Mouse (Mus musculus): Measurements from ENCODE around the gene Tceal9.
"Not testable (repeated sequence)": the region's sequence is repeated elsewhere in the genome, so short reads cannot be mapped to it uniquely, and the experiment has no call there.

Tceal9 gene

DNA sequence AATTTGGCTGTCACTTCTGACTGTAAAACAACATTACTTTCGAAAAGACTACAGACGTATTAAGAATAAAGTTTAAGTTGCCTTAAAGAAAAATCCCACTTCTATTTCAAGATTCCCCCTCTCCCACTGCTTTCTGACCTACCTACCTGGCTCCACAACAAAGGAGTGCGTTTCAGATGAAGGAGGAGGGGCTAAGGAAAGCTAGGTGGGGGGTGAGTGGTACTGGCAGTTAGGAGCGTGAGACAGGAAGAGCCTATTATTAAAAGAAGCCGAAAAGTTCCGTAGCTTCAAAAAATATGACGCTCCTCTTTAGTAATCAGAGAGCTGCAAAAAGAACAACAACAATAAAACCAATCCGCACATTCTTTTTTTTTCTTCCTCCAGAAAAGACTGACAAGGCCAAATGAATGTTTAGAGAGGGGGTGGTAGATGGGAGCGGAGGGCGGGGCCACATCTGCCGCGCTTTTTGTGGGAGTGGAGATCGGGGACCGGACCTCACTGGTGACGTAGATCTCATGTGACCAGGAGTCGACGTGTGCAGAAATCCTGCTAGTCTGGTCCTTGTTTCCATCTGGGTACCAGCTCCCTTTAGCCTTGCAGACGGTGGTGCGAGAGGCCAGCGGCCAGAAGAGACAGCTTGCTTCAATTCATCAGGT, at the start of gene Tceal9:
Gene Tceal9 (plus strand): TSS at position 506 of the 656 bp plus-strand sequence.
- in situ Hi-C loops (cut with MboI; ENCODE audit: unreplicated experiment in 2 of 2) = loop anchor here in 1 of 2 experiments (5.0 kb wide), 1 partner anchor 58 kb away; no protein-coding TSS in a partner anchor

DNA sequence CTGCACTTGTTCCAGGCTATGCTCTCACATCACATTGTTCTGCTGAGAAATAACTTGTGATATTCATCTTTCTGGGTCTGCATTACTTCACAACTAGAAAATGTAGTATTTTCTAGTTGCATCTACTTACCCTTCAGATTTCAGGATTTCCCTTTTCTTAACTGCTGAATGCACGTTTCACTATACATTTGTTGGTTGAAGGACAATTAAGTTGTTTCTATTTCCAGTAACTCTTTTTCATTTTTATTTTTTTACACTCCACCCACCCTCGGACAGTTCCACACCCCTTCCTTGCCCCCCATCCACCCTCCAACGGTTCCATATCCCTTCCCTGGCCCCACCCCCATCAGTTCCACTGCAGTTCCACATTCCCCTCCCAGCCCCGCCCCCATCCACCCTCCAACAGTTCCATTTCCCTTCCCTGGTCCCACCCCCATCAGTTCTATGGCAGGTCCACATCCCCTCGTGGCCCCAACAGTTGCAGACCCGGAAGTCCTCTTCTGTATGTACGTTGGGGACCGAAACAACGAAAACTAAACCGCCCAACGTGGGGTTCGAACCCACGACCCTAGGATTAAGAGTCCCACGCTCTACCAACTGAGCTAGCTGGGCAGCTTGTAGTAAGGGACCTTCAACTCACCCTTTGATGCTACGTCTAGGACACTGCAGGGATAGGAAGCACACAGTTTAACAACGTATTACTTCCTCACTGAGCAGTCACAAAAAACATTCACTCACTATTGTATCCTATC, 49.5 kb upstream of the Tceal9 start:
- in situ Hi-C loops (cut with MboI; ENCODE audit: unreplicated experiment in 2 of 2) = no loop called here

DNA sequence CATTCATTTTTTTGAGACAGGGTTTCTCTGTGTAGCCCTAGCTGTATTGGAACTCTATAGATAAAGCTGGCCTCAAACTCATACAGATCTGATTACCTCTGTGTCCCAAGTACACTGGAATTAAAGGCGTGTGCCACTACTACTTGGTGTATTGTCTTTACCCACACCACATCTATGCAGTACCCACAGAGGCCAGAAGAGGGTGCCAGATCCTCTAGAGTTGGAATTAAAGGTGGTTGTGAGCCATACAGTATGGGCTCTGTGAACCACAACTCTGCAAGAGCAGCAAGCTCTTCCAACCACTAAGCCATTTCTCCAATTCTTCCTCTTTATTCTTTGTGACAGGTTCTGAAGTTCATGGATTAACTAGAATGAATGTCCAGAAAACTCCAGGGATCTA, 48.0 kb upstream of the Tceal9 start:
- in situ Hi-C loops (cut with MboI; ENCODE audit: unreplicated experiment in 2 of 2) = no loop called here

GRCm38 (mm10) chrX:136203257-136203656, 41.6 kb upstream of the Tceal9 start:
- in situ Hi-C loops (cut with MboI; ENCODE audit: unreplicated experiment in 2 of 2) = no loop called here

GRCm38 (mm10) chrX:136203664-136204066, 41.2 kb upstream of the Tceal9 start, which contains the start of gene Tceal5:
TSS of gene Tceal5 (minus strand) at chrX:136203876.
- in situ Hi-C loops (cut with MboI; ENCODE audit: unreplicated experiment in 2 of 2) = no loop called here

- in situ Hi-C loops (cut with MboI; ENCODE audit: unreplicated experiment in 2 of 2) = no loop called here
Observed at GRCm38 (mm10) chrX:136204406-136204805, 40.5 kb upstream of the Tceal9 start.

- in situ Hi-C loops (cut with MboI; ENCODE audit: unreplicated experiment in 2 of 2) = no loop called here
Observed at GRCm38 (mm10) chrX:136213396-136213795, 31.5 kb upstream of the Tceal9 start.

GRCm38 (mm10) chrX:136214729-136215677, 29.9 kb upstream of the Tceal9 start, which contains the start of the genes Tceal7 and Bex1:
TSS of gene Tceal7 (plus strand) at chrX:136214779.
TSS of gene Bex1 (minus strand) at chrX:136215513.
- in situ Hi-C loops (cut with MboI; ENCODE audit: unreplicated experiment in 2 of 2) = not testable (repeated sequence)

DNA sequence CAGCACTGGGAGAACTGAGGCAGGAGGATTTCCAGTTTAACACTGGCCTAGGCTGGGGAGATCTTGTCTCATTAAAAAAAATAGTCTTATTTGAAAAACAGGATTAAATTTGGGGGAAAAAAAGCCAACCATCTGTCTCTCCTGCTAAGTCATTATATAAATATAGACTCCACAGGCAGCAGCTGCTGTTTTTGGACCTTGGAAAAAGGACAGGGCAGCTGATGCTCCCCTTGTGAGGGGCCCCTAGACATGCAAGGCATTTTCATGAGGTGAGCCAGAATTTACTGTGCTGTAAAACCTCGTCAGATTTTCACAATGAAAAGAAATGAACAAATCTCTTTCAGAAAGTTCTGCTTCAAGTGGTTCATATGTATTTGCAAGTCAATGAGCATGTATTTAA, 28.6 kb upstream of the Tceal9 start:
- in situ Hi-C loops (cut with MboI; ENCODE audit: unreplicated experiment in 2 of 2) = no loop called here

DNA sequence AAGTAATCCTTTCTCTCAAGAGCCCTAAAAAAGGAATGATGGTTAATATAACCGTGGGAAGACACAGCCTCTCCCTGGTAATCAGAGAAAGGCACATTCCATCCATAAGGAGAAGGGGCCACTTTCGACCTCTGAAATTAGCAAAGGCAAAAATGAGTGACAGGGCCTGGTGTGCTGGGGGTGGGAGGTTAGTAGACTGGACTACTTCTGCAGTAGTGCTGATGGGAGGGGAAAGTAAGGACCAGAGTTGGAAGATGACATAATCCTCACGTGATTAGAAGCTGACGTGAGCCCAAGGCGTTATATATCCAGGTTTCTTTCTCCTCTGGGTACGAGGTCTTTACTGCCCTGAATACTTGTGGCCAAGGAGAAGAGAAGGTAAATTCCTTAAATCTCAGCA, 21.2 kb upstream of the Tceal9 start:
- in situ Hi-C loops (cut with MboI; ENCODE audit: unreplicated experiment in 2 of 2) = no loop called here

DNA sequence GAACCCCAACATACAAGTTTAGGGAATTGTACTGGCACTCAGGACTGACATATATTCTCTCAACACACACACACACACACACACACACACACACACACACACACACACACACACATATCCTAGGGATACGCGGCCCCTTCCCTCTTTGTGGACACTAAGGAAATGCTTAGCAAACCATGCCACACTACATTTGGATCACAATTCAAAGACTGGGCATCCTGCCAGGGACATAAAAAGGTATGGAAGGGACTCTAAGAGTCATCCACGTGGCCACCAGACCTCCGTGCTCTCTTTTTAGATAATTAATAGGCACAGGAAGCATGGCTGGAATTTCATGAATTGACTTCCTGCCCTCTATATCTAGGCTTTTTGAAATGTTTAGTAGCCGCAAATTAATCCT, 17.1 kb upstream of the Tceal9 start:
- in situ Hi-C loops (cut with MboI; ENCODE audit: unreplicated experiment in 2 of 2) = no loop called here

DNA sequence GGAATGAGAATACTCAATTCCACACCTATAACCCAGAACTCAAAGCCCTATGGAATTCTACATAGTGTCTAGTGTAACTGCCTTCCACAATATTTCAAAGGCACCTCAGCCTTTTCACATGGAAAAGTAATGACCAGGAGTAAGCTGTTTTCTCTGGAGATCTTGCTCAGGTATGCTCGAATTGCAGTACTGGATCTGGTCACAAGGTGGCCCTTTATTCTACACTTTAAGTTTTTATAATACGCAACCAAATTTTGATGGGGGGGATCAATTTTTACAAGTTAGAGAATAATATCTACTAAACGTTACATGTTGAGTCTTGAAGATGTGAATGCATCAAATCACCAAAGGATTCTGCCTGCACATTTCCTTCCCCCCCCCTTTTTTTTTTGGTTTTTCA, 6.8 kb upstream of the Tceal9 start:
- in situ Hi-C loops (cut with MboI; ENCODE audit: unreplicated experiment in 2 of 2) = loop anchor here in 1 of 2 experiments (5.0 kb wide), 1 partner anchor 64 kb away; no protein-coding TSS in a partner anchor

DNA sequence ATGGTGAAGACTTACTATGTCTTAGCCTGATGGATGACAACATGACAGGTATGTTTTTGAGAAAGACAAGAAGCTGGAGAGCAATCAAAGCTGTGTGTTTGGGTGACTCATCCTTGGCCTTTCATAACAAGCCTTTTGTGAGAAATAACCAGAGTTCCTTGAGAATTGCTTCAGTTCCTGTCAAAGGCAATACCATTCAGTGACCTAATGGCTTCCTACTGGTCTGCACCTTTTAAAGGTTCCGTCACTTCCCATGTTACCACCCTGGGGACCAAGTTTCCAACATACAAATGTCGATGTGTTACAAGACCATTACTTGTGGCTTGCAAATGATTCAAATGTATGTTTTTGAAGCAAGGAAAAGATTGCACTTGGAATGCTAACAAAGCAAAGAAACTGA, 1.7 kb upstream of the Tceal9 start:
- in situ Hi-C loops (cut with MboI; ENCODE audit: unreplicated experiment in 2 of 2) = loop anchor here in 1 of 2 experiments (5.0 kb wide), 1 partner anchor 59 kb away; no protein-coding TSS in a partner anchor

GRCm38 (mm10) chrX:136245521-136246071, 717 bp downstream of the Tceal9 start:
- in situ Hi-C loops (cut with MboI; ENCODE audit: unreplicated experiment in 2 of 2) = no loop called here

GRCm38 (mm10) chrX:136248811-136249210, 3.9 kb downstream of the Tceal9 start:
- in situ Hi-C loops (cut with MboI; ENCODE audit: unreplicated experiment in 2 of 2) = no loop called here

- in situ Hi-C loops (cut with MboI; ENCODE audit: unreplicated experiment in 2 of 2) = no loop called here
Observed at GRCm38 (mm10) chrX:136249671-136250070, 4.8 kb downstream of the Tceal9 start.

GRCm38 (mm10) chrX:136252023-136252729, 7.3 kb downstream of the Tceal9 start:
- in situ Hi-C loops (cut with MboI; ENCODE audit: unreplicated experiment in 2 of 2) = no loop called here

- in situ Hi-C loops (cut with MboI; ENCODE audit: unreplicated experiment in 2 of 2) = no loop called here
Observed at GRCm38 (mm10) chrX:136267720-136268119, 22.8 kb downstream of the Tceal9 start.

DNA sequence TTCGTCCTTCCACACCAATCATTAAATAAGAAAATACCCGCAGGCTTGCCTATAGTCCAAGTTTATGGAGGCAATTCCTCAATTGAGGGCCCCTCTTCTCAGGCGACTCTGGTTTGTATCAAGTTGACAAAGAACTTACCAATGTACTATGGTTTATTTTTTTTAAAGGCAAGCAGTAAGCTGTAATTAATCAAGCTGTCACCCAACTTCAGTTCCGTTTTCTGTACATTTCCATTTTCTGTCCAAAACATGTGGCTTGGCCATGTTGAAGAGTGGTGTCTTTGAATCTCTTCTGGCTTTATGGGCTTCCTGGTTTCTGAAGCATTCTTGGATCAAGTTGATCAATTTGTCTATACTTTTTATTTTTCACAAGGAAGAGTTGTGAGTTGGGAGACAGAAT, 23.3 kb downstream of the Tceal9 start:
- in situ Hi-C loops (cut with MboI; ENCODE audit: unreplicated experiment in 2 of 2) = no loop called here
